Mouse (Mus musculus): Measurements from ENCODE around the gene Stambp. TPM values are rescaled to one million over a fixed set of nuclear protein-coding genes. Genes with fewer than 3 reads are reported as not detected.
"Not testable (repeated sequence)": the region's sequence is repeated elsewhere in the genome, so short reads cannot be mapped to it uniquely, and the experiment has no call there.

The Stambp gene
- polyA plus RNA-seq, 1 experiment from 2014 or later, result 24.9 TPM

- peaks cover 16% of the 10 kb centered on the region for H3K4me1 ChIP-seq (ENCODE audit: control insufficient read depth, insufficient read depth, low read length)
- 0 out of 2 replicates have a peak, but pooled peaks have one; percentile 31 for ATAC-seq (replicated peaks; ENCODE audit: insufficient number of reproducible peaks, low FRiP score, low TSS enrichment)
- H3K36me3 ChIP-seq (ENCODE audit: control insufficient read depth, insufficient read depth, low read length), result no peaks in the 10 kb centered on the region
- peak overlapping the region; percentile 60 for H3K9ac ChIP-seq (ENCODE audit: low read depth, low read length)
- 7% methylated on average over 9 of the region's 9 CpGs for WGBS (ENCODE audit: insufficient replicate concordance)
- H3K9me3 ChIP-seq (replicated peaks; ENCODE audit: control insufficient read depth, low read length), result no peaks in the 10 kb centered on the region
- peak overlapping the region; percentile 72 for H3K4me2 ChIP-seq
- H3K27ac ChIP-seq (ENCODE audit: low read depth, low read length), result no peak overlapping the region
- H3K4me3 ChIP-seq (ENCODE audit: low read depth, low read length), result peak overlapping the region; percentile 38
- H3K27me3 ChIP-seq (ENCODE audit: control insufficient read depth, insufficient read depth, low read length), result no peaks in the 10 kb centered on the region
Observed at GRCm38 (mm10) chr6:83598646-83599045, 26.1 kb upstream of the Stambp start.

- peaks cover 18% of the 10 kb centered on the region for H3K4me1 ChIP-seq (ENCODE audit: control insufficient read depth, insufficient read depth, low read length)
- no peak overlapping the region for H3K4me3 ChIP-seq (ENCODE audit: low read depth, low read length)
- no peak overlapping the region for H3K4me2 ChIP-seq
- no peaks in the 10 kb centered on the region for H3K27me3 ChIP-seq (ENCODE audit: control insufficient read depth, insufficient read depth, low read length)
- no peak overlapping the region for H3K9ac ChIP-seq (ENCODE audit: low read depth, low read length)
- H3K9me3 ChIP-seq (replicated peaks; ENCODE audit: control insufficient read depth, low read length), result no peaks in the 10 kb centered on the region
- no peak for ATAC-seq (replicated peaks; ENCODE audit: insufficient number of reproducible peaks, low FRiP score, low TSS enrichment)
- H3K27ac ChIP-seq (ENCODE audit: low read depth, low read length), result peak overlapping the region; percentile 57; the same call in 1 of the 2 replicates
- no peaks in the 10 kb centered on the region for H3K36me3 ChIP-seq (ENCODE audit: control insufficient read depth, insufficient read depth, low read length)
- 27% methylated on average over 3 of the region's 3 CpGs for WGBS (ENCODE audit: insufficient replicate concordance)
Observed at GRCm38 (mm10) chr6:83597988-83598387, 25.5 kb upstream of the Stambp start.

- ATAC-seq (replicated peaks; ENCODE audit: insufficient number of reproducible peaks, low FRiP score, low TSS enrichment), result no peak
- no peak overlapping the region for H3K9ac ChIP-seq (ENCODE audit: low read depth, low read length)
- no peak overlapping the region for H3K4me3 ChIP-seq (ENCODE audit: low read depth, low read length)
- H3K36me3 ChIP-seq (ENCODE audit: control insufficient read depth, insufficient read depth, low read length), result no peaks in the 10 kb centered on the region
- H3K9me3 ChIP-seq (replicated peaks; ENCODE audit: control insufficient read depth, low read length), result no peaks in the 10 kb centered on the region
- H3K4me2 ChIP-seq, result no peak overlapping the region
- no peaks in the 10 kb centered on the region for H3K27me3 ChIP-seq (ENCODE audit: control insufficient read depth, insufficient read depth, low read length)
- 86% methylated on average over 2 of the region's 2 CpGs for WGBS (ENCODE audit: insufficient replicate concordance)
- peaks cover 18% of the 10 kb centered on the region for H3K4me1 ChIP-seq (ENCODE audit: control insufficient read depth, insufficient read depth, low read length)
- no peak overlapping the region for H3K27ac ChIP-seq (ENCODE audit: low read depth, low read length)
Observed at GRCm38 (mm10) chr6:83595035-83595434, 22.5 kb upstream of the Stambp start.

GRCm38 (mm10) chr6:83593896-83594295 is 21.4 kb upstream of the Stambp start:
- Histone ChIP-seq H3K9me3 (replicated peaks; ENCODE audit: control insufficient read depth, low read length) (no peaks in the 10 kb centered on the region), H3K4me2 (no peak overlapping the region), H3K4me3 (ENCODE audit: low read depth, low read length) (no peak overlapping the region), H3K27me3 (ENCODE audit: control insufficient read depth, insufficient read depth, low read length) (no peaks in the 10 kb centered on the region), H3K27ac (ENCODE audit: low read depth, low read length) (no peak overlapping the region), H3K36me3 (ENCODE audit: control insufficient read depth, insufficient read depth, low read length) (no peaks in the 10 kb centered on the region), H3K9ac (ENCODE audit: low read depth, low read length) (no peak overlapping the region), H3K4me1 (ENCODE audit: control insufficient read depth, insufficient read depth, low read length) (peaks cover 9% of the 10 kb centered on the region)
- no peak for ATAC-seq (replicated peaks; ENCODE audit: insufficient number of reproducible peaks, low FRiP score, low TSS enrichment)
- 67% methylated on average over 7 of the region's 7 CpGs for WGBS (ENCODE audit: insufficient replicate concordance)

- Histone ChIP-seq H3K9me3 (replicated peaks; ENCODE audit: control insufficient read depth, low read length) (no peaks in the 10 kb centered on the region), H3K9ac (ENCODE audit: low read depth, low read length) (no peak overlapping the region), H3K4me1 (ENCODE audit: control insufficient read depth, insufficient read depth, low read length) (peaks cover 5% of the 10 kb centered on the region; the same call in 1 of the 2 replicates), H3K4me3 (ENCODE audit: low read depth, low read length) (no peak overlapping the region), H3K36me3 (ENCODE audit: control insufficient read depth, insufficient read depth, low read length) (no peaks in the 10 kb centered on the region), H3K4me2 (no peak overlapping the region), H3K27me3 (ENCODE audit: control insufficient read depth, insufficient read depth, low read length) (no peaks in the 10 kb centered on the region), H3K27ac (ENCODE audit: low read depth, low read length) (no peak overlapping the region)
- no peak for ATAC-seq (replicated peaks; ENCODE audit: insufficient number of reproducible peaks, low FRiP score, low TSS enrichment)
- 59% methylated on average over 8 of the region's 8 CpGs for WGBS (ENCODE audit: insufficient replicate concordance)
Observed at GRCm38 (mm10) chr6:83592051-83592450, 19.5 kb upstream of the Stambp start.

- H3K9me3 ChIP-seq (replicated peaks; ENCODE audit: control insufficient read depth, low read length), result no peaks in the 10 kb centered on the region
- WGBS (ENCODE audit: insufficient replicate concordance), result 80% methylated on average over 3 of the region's 3 CpGs
- peaks cover 5% of the 10 kb centered on the region; the same call in 1 of the 2 replicates for H3K4me1 ChIP-seq (ENCODE audit: control insufficient read depth, insufficient read depth, low read length)
- H3K27ac ChIP-seq (ENCODE audit: low read depth, low read length), result no peak overlapping the region
- H3K4me2 ChIP-seq, result no peak overlapping the region
- no peak overlapping the region for H3K9ac ChIP-seq (ENCODE audit: low read depth, low read length)
- no peak for ATAC-seq (replicated peaks; ENCODE audit: insufficient number of reproducible peaks, low FRiP score, low TSS enrichment)
- H3K27me3 ChIP-seq (ENCODE audit: control insufficient read depth, insufficient read depth, low read length), result no peaks in the 10 kb centered on the region
- H3K4me3 ChIP-seq (ENCODE audit: low read depth, low read length), result no peak overlapping the region
- H3K36me3 ChIP-seq (ENCODE audit: control insufficient read depth, insufficient read depth, low read length), result no peaks in the 10 kb centered on the region
Observed at GRCm38 (mm10) chr6:83590301-83590700, 17.8 kb upstream of the Stambp start.

- not testable (repeated sequence) for H3K36me3 ChIP-seq (ENCODE audit: control insufficient read depth, insufficient read depth, low read length); H3K4me2 ChIP-seq; H3K27ac ChIP-seq (ENCODE audit: low read depth, low read length); ATAC-seq (replicated peaks; ENCODE audit: insufficient number of reproducible peaks, low FRiP score, low TSS enrichment); H3K4me3 ChIP-seq (ENCODE audit: low read depth, low read length); H3K9me3 ChIP-seq (replicated peaks; ENCODE audit: control insufficient read depth, low read length); H3K27me3 ChIP-seq (ENCODE audit: control insufficient read depth, insufficient read depth, low read length); H3K9ac ChIP-seq (ENCODE audit: low read depth, low read length); H3K4me1 ChIP-seq (ENCODE audit: control insufficient read depth, insufficient read depth, low read length)
- WGBS (ENCODE audit: insufficient replicate concordance), result 79% methylated on average over 8 of the region's 8 CpGs
Observed at GRCm38 (mm10) chr6:83587191-83587590, 14.7 kb upstream of the Stambp start.

- not testable (repeated sequence) for H3K9ac ChIP-seq (ENCODE audit: low read depth, low read length)
- WGBS (ENCODE audit: insufficient replicate concordance), result 79% methylated on average over 9 of the region's 9 CpGs
Observed at GRCm38 (mm10) chr6:83585328-83585727, 12.8 kb upstream of the Stambp start.

GRCm38 (mm10) chr6:83583591-83583990 is 11.1 kb upstream of the Stambp start:
- Histone ChIP-seq H3K27me3 (ENCODE audit: control insufficient read depth, insufficient read depth, low read length) (no peaks in the 10 kb centered on the region), H3K36me3 (ENCODE audit: control insufficient read depth, insufficient read depth, low read length) (no peaks in the 10 kb centered on the region), H3K4me2 (no peak overlapping the region), H3K9ac (ENCODE audit: low read depth, low read length) (no peak overlapping the region), H3K4me3 (ENCODE audit: low read depth, low read length) (no peak overlapping the region), H3K9me3 (replicated peaks; ENCODE audit: control insufficient read depth, low read length) (no peaks in the 10 kb centered on the region), H3K4me1 (ENCODE audit: control insufficient read depth, insufficient read depth, low read length) (no peaks in the 10 kb centered on the region), H3K27ac (ENCODE audit: low read depth, low read length) (no peak overlapping the region)
- no peak for ATAC-seq (replicated peaks; ENCODE audit: insufficient number of reproducible peaks, low FRiP score, low TSS enrichment)
- 62% methylated on average over 2 of the region's 2 CpGs for WGBS (ENCODE audit: insufficient replicate concordance)

More at GRCm38 (mm10) chr6:83585328-83585727, 12.8 kb upstream of the Stambp start:
- H3K4me1 ChIP-seq (ENCODE audit: control insufficient read depth, insufficient read depth, low read length); H3K36me3 ChIP-seq (ENCODE audit: control insufficient read depth, insufficient read depth, low read length); H3K4me3 ChIP-seq (ENCODE audit: low read depth, low read length); H3K9me3 ChIP-seq (replicated peaks; ENCODE audit: control insufficient read depth, low read length); ATAC-seq (replicated peaks; ENCODE audit: insufficient number of reproducible peaks, low FRiP score, low TSS enrichment); H3K27ac ChIP-seq (ENCODE audit: low read depth, low read length); H3K27me3 ChIP-seq (ENCODE audit: control insufficient read depth, insufficient read depth, low read length); H3K4me2 ChIP-seq: not testable (repeated sequence)
